ENCODE assay signal across 8 mouse cellular contexts in genomic region chr11:79994271-79994988, GRCm38 (mm10). TPM values are rescaled to one million over a fixed set of nuclear protein-coding genes. Genes with fewer than 3 reads are reported as not detected.
DNase-seq lines count a peak whose midpoint lies in the region; ATAC-seq and TF ChIP-seq lines count a peak whose summit lies in the region.

No protein-coding gene starts in this region.

- H3K4me3 ChIP-seq in left cerebral cortex, adult 2 months, result peak overlapping the region; percentile 86
- H3K4me3 ChIP-seq in embryonic facial prominence, embryonic 10.5 days, result peak overlapping the region; percentile 93
- H3K4me3 ChIP-seq in intestine, embryonic 16.5 days (ENCODE audit: low read length), result peak overlapping the region; percentile 86
- H3K4me3 ChIP-seq in neural tube, embryonic 13.5 days, result peak overlapping the region; percentile 97

- H3K36me3 ChIP-seq in embryonic facial prominence, embryonic 10.5 days (replicated peaks), result peaks cover 43% of the 10 kb centered on the region
- no peaks in the 10 kb centered on the region for H3K36me3 ChIP-seq in intestine, embryonic 16.5 days (ENCODE audit: control insufficient read depth, insufficient read depth, low read length)
- peaks cover 13% of the 10 kb centered on the region for H3K36me3 ChIP-seq in neural tube, embryonic 13.5 days

- H3K4me1 ChIP-seq in embryonic facial prominence, embryonic 10.5 days, result peaks cover 4% of the 10 kb centered on the region
- H3K4me1 ChIP-seq in intestine, embryonic 16.5 days (ENCODE audit: control insufficient read depth, insufficient read depth, low read length), result no peaks in the 10 kb centered on the region
- H3K4me1 ChIP-seq in neural tube, embryonic 13.5 days (replicated peaks), result peaks cover 8% of the 10 kb centered on the region

- no peaks in the 10 kb centered on the region for H3K9me3 ChIP-seq in embryonic facial prominence, embryonic 10.5 days
- H3K9me3 ChIP-seq in intestine, embryonic 16.5 days (ENCODE audit: control insufficient read depth, low read length), result no peaks in the 10 kb centered on the region
- H3K9me3 ChIP-seq in neural tube, embryonic 13.5 days, result no peaks in the 10 kb centered on the region

- DNase-seq in left cerebral cortex, adult 2 months (ENCODE audit: extremely low spot score in 1 of 2, low spot score in 2 of 2), result no peak
- DNase-seq in left cerebral cortex, postnatal 14 days (ENCODE audit: low spot score in 2 of 2), result no peak
- no peak for DNase-seq in embryonic facial prominence, embryonic 10.5 days (ENCODE audit: low spot score)
- DNase-seq in frontal cortex, postnatal 10 days (ENCODE audit: low spot score in 2 of 2), result no peak
- DNase-seq in cerebellum, postnatal 36 days, result no peak

- no peaks in the 10 kb centered on the region for H3K27me3 ChIP-seq in embryonic facial prominence, embryonic 10.5 days (replicated peaks; ENCODE audit: low read depth, poor library complexity, severe bottlenecking)
- H3K27me3 ChIP-seq in intestine, embryonic 16.5 days (replicated peaks; ENCODE audit: control insufficient read depth, insufficient read depth, low read length), result no peaks in the 10 kb centered on the region
- H3K27me3 ChIP-seq in neural tube, embryonic 13.5 days, result no peaks in the 10 kb centered on the region

- TF ChIP-seq CTCF in left cerebral cortex, adult 2 months (IDR thresholded peaks at IDR 0.05), result no peak

- no peak for ATAC-seq in intestine, embryonic 16.5 days
- no peak for ATAC-seq in neural tube, embryonic 13.5 days (ENCODE audit: low read depth)
- no peak for ATAC-seq in inflammation-experienced regulatory T-cells, adult 6 months

- intact Hi-C loops in left cerebral cortex, adult 2 months (cut with DNase I), result no loop called here
- intact Hi-C loops in left cerebral cortex, postnatal 14 days (cut with DNase I), result no loop called here

- WGBS in embryonic facial prominence, embryonic 10.5 days, result 6% methylated on average over 7 of the region's 7 CpGs
- 3% methylated on average over 7 of the region's 7 CpGs for WGBS in intestine, embryonic 16.5 days
- 6% methylated on average over 7 of the region's 7 CpGs for WGBS in neural tube, embryonic 13.5 days

- H3K4me2 ChIP-seq in intestine, embryonic 16.5 days (ENCODE audit: low read depth, low read length), result peak overlapping the region; percentile 44
- peak overlapping the region; percentile 78 for H3K4me2 ChIP-seq in neural tube, embryonic 13.5 days

- H3K9ac ChIP-seq in intestine, embryonic 16.5 days (ENCODE audit: low read depth, low read length), result peak overlapping the region; percentile 97
- H3K9ac ChIP-seq in neural tube, embryonic 13.5 days, result peak overlapping the region; percentile 84

- no peak overlapping the region for H3K27ac ChIP-seq in left cerebral cortex, adult 2 months
- peak overlapping the region; percentile 99 for H3K27ac ChIP-seq in embryonic facial prominence, embryonic 10.5 days (replicated peaks)
- H3K27ac ChIP-seq in intestine, embryonic 16.5 days (ENCODE audit: low read length), result no peak overlapping the region
- H3K27ac ChIP-seq in neural tube, embryonic 13.5 days (replicated peaks), result no peak overlapping the region

RNA-seq across cellular contexts. Expression of gene Suz12, which starts 1.5 kb away (rescaled TPM):
- 10 to 100 TPM; 33.4 to 34.0 TPM for total RNA-seq in left cerebral cortex, adult 2 months (2021)
- total RNA-seq in left cerebral cortex, postnatal 14 days (2021), result 10 to 100 TPM; 28.7 to 33.2 TPM
- 22.2 and 23.3 TPM in 2 replicates for polyA plus RNA-seq in embryonic facial prominence, embryonic 10.5 days (2016; fragmentation: Nextera tagmentation; extraction: Ambion mirVana)
- polyA plus RNA-seq in intestine, embryonic 16.5 days (2015; fragmentation: Nextera tagmentation; extraction: Ambion mirVana), result 13.6 and 14.3 TPM in 2 replicates
- polyA plus RNA-seq in neural tube, embryonic 13.5 days (2015; fragmentation: Nextera tagmentation; extraction: Ambion mirVana), result 15.8 TPM in 2 replicates
- 10 to 100 TPM; 34.6 to 40.3 (median 37.6) TPM for polyA plus RNA-seq in inflammation-experienced regulatory T-cells, adult 6 months (2017; shearing (Covaris generic))

RNA-seq across cellular contexts. Expression of gene Utp6, which starts 32.2 kb away (rescaled TPM):
- 10 to 100 TPM; 23.2 to 28.3 TPM for total RNA-seq in left cerebral cortex, adult 2 months (2021)
- total RNA-seq in left cerebral cortex, postnatal 14 days (2021), result 10 to 100 TPM; 26.3 to 26.9 TPM
- 72.4 and 74.1 TPM in 2 replicates for polyA plus RNA-seq in embryonic facial prominence, embryonic 10.5 days (2016; fragmentation: Nextera tagmentation; extraction: Ambion mirVana)
- polyA plus RNA-seq in intestine, embryonic 16.5 days (2015; fragmentation: Nextera tagmentation; extraction: Ambion mirVana), result 41.5 and 44.7 TPM in 2 replicates
- 45.3 and 45.7 TPM in 2 replicates for polyA plus RNA-seq in neural tube, embryonic 13.5 days (2015; fragmentation: Nextera tagmentation; extraction: Ambion mirVana)
- polyA plus RNA-seq in inflammation-experienced regulatory T-cells, adult 6 months (2017; shearing (Covaris generic)), result 10 to 100 TPM; 38.7 to 52.0 (median 40.7) TPM
